Mouse (Mus musculus) olfactory bulb, adult 2 months (tissue): ENCODE data around the gene Smyd5. TPM values are rescaled to one million over a fixed set of nuclear protein-coding genes. Genes with fewer than 3 reads are reported as not detected.

Experiments
- H3K27ac ChIP-seq: fragments of 200-500 bp; 2 replicates; pipeline ENCODE4 v1.5.1; 2012; ENCODE audit warnings: low read depth, low read length; ENCODE audit not compliant: insufficient read depth
- H3K4me1 ChIP-seq: fragments of 200-500 bp; 2 replicates; pipeline ENCODE4 v1.6.1; 2012; ENCODE audit warnings: low read length; ENCODE audit not compliant: control insufficient read depth, insufficient read depth
- H3K4me3 ChIP-seq: fragments of 200-500 bp; 2 replicates; pipeline ENCODE4 v1.5.1; 2012; ENCODE audit warnings: mild to moderate bottlenecking, low read depth, low read length, moderate library complexity; ENCODE audit not compliant: insufficient read depth
- CTCF ChIP-seq: fragments of 200-500 bp; IDR thresholded peaks from 2 replicates; pipeline ENCODE4 v1.5.1; 2012; ENCODE audit warnings: low read depth, mild to moderate bottlenecking, low read length, moderate library complexity; ENCODE audit not compliant: insufficient read depth
- POLR2A ChIP-seq: fragments of 200-500 bp; IDR thresholded peaks from 2 replicates; pipeline ENCODE4 v1.6.1; 2012; ENCODE audit warnings: mild to moderate bottlenecking, low read depth, low read length, moderate library complexity; ENCODE audit not compliant: insufficient read depth
- WGBS: fragments of 180-500 bp; shearing (Covaris S2); methylation state at CpG from one replicate; pipeline ENCODE4 v1.1.7; 2018; 5-methylcytosine and 5-hydroxymethylcytosine counted together
- polyA plus RNA-seq: library from polyadenylated mRNA; stranded (reverse); fragments of >200 nt; gene quantifications from 2 replicates; pipeline ENCODE4 v1.2.4, GENCODE M21; 2012; ENCODE audit warnings: low replicate concordance; ENCODE audit not compliant: missing spikeins, insufficient read depth, insufficient read length

Gene Smyd5
- polyA plus RNA-seq, 1 experiment: not detected

DNA sequence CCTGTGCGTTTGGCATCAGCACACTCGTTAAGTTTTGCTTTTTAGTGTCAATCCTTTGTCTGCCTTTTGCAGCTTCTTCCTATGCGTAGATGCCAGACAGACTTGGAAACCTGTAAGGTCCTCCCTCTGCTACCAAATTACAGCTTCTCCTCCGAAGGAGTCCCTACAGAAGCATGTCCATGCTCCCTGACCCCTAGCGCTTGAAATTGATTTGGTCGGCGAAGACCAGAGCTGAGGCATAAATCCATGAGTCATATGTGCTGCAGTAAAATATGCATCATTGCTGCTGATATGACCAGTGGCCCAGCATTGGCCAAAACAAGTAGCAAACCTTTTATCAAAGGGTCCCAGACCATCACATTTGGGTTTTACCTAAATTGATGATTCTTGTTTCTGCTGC is 21.0 kb downstream of the Smyd5 start:
- no peaks in the 10 kb centered on the region; the same call in 1 of the 2 replicates for H3K4me1 ChIP-seq
- H3K4me3 ChIP-seq: peak overlapping the region; percentile 83
- no peak for TF ChIP-seq POLR2A
- no peak for TF ChIP-seq CTCF
- whole genome bisulfite sequencing: 4% methylated on average over 7 of the region's 7 CpGs
- H3K27ac ChIP-seq: no peak overlapping the region

DNA sequence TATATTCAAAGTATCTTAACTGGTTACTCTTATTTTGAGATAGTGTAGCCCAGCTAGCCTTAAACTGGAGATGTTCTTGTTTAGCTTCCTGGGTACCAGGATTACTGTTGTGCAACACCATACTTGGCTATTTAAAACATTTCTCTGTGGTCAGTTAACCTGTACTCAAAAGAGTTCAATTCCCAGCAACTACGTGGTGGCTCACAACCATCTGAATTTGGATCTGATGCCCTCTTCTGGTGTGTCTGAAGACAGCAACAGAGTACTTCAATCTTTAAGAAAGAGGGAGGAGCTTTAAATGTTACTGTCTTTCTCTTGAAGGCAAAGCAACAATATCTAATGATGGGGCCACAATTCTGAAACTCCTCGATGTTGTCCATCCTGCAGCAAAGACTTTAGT is 27.8 kb downstream of the Smyd5 start:
- Histone ChIP-seq H3K4me1 (no peaks in the 10 kb centered on the region), H3K4me3 (no peak overlapping the region), H3K27ac (no peak overlapping the region)
- 79% methylated on average over 2 of the region's 2 CpGs for WGBS
- no peak for TF ChIP-seq POLR2A
- no peak for TF ChIP-seq CTCF

DNA sequence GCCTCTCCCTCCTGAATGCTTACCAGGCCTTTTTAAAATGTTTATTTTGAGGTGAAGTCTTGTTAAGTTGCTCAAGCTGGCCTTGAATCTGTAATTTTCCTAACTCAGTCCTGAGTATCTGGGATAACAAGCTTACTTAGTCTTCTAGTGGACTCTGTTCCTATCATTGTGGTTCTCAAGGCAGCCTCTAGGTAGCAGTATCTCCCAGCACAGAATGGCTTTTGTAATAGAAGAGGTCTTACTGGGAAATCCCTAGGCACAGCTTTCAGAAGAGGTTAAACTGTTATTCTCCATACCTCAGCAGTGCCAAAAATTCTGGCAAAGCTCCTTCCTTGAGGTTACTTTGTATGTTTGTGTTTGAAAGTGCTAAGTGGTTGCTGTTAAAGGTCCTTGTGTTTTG is 33.6 kb downstream of the Smyd5 start:
- TF ChIP-seq POLR2A (no peak), CTCF (no peak)
- Histone ChIP-seq H3K27ac (no peak overlapping the region), H3K4me1 (no peaks in the 10 kb centered on the region; the same call in 1 of the 2 replicates), H3K4me3 (no peak overlapping the region)

DNA sequence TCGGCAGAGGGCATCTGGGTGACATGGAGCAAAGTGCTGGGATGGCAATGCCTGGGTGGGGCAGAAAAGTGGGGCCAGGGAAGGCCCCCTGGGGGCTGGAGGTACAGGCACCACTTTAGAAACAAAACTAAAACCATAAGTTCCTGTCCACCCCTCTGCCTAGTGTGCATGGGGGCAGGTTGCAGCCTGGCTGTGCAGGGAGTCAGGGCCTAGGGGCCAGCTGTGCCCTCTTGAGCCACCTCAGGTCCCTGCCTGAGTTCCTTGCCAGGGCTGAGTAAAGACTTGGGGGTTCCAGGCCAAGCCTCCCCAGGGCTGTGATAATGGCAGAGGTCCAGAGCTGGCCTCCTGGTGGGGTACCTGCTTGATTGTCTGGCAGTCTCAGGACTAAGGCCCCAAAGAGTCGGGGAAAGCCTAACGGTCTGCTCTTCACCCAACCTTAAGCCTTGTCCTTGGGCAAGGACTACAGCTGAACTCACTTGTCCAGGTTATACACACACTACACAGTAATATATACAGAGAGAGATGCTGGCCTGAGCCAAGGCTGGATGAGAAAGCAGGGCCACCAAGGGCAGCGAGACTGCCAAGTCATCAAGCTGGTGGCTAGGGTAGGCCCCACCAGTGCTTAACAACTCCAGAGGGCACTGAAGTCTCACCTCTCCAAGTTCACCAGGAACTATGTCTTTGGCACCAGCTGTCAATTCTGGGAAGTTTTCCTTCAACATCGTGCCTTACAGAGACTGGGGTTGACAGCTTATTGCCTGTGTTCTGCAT is 38.1 kb downstream of the Smyd5 start:
- H3K27ac ChIP-seq: no peak overlapping the region
- WGBS: 71% methylated on average over 5 of the region's 5 CpGs
- TF ChIP-seq POLR2A (no peak), CTCF (no peak)

DNA sequence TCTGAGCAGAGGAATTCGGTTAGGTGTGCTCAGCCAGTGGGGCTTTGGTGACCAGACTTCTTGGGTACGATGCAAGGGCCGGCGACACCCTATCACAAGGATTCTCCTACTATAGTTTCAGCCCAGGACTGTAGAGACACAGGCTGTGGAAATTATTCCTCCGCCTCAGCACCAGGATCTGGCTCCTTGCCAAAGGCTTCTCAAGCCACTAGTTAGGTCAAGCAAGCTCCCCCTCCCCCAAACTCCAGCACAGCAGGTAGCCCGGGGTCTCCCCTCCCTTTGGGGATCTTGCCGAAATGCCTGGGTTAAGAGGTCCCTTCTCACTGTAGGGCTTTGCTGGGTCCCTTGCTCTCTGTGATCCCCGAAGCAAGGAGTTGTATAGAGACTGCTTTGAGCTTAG is 40.2 kb downstream of the Smyd5 start:
- WGBS: 49% methylated on average over 8 of the region's 8 CpGs
- H3K27ac ChIP-seq: no peak overlapping the region
- H3K4me3 ChIP-seq: no peak overlapping the region
- TF ChIP-seq CTCF (no peak), POLR2A (no peak)
- peaks cover 4% of the 10 kb centered on the region for H3K4me1 ChIP-seq

More for the DNA sequence above, 38.1 kb downstream of the Smyd5 start:
- H3K4me1 ChIP-seq: peaks cover 4% of the 10 kb centered on the region
- no peak overlapping the region for H3K4me3 ChIP-seq

DNA sequence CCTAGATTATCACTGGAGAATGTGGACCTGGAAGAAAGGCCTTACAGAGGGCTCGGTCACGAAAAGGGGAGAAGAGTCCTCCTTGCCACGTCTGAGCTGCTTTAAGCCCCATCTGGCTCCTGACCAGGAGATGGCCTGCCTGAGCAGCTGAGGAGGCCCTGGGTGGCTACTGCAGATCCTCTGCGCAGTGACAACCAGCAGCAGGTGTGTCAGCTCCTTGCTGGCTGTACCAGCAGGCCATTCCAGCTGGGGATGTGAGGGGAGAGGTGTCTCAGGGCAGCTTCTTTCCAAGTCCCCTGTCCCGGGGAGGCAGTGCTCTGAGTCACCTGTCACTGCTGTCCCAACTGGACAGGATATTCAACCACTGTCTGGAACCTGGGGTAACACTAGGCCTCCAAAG is 40.8 kb downstream of the Smyd5 start:
- no peak overlapping the region for H3K27ac ChIP-seq
- peaks cover 4% of the 10 kb centered on the region for H3K4me1 ChIP-seq
- no peak overlapping the region for H3K4me3 ChIP-seq
- TF ChIP-seq POLR2A: no peak
- no peak for TF ChIP-seq CTCF
- 71% methylated on average over 5 of the region's 5 CpGs for WGBS

DNA sequence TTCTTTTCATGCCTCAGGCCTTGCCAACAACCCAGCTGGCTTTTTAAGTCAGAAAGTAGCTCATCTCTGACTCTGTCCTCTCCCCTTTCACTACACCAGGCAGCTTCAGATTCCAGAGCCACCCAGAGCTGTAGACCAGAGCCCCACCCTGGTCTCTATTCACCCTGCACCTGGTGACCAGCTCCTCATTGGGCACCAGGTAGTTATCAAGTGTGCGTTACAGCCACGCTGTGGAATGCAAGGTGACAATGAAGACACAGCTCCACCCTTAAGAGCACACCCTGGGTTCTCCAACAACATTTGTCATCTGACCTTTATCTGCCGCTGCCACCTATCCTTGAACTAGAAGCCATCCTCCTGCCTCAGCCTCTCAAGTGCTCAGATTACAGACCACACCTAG is 43.8 kb downstream of the Smyd5 start:
- peaks cover 11% of the 10 kb centered on the region for H3K4me1 ChIP-seq
- H3K4me3 ChIP-seq: no peak overlapping the region
- 95% methylated on average over 3 of the region's 3 CpGs for WGBS
- H3K27ac ChIP-seq: no peak overlapping the region
- TF ChIP-seq CTCF: no peak
- TF ChIP-seq POLR2A: no peak

DNA sequence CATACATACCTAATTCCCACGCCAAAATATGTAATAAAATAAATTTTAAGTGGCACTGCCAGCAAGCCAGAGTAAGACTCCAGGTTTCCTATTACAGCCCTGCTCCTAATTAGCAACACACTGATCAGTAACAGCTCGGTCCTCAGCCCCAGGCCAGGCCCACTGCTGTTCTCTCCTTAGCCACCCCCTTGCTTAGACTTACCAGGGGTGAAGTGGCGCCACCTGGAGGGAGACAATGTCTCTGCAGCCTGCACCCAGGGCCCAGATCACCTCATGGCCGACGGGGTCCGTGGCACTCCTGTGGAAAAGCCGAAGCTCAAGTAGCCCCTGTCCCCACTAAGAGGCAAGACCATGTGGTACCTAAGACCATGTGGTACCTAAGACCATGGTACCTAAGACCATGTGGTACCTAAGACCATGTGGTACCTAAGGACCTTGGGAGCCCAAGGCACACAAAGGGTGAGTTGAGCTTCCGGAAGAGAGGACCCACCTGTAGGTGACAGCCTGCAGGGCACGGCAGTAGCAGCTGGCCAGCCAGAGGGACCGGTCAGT is 45.7 kb downstream of the Smyd5 start:
- Histone ChIP-seq H3K4me3 (no peak overlapping the region), H3K4me1 (peaks cover 13% of the 10 kb centered on the region), H3K27ac (no peak overlapping the region)
- WGBS: 50% methylated on average over 10 of the region's 10 CpGs
- TF ChIP-seq CTCF (peak; percentile 59), POLR2A (no peak)

DNA sequence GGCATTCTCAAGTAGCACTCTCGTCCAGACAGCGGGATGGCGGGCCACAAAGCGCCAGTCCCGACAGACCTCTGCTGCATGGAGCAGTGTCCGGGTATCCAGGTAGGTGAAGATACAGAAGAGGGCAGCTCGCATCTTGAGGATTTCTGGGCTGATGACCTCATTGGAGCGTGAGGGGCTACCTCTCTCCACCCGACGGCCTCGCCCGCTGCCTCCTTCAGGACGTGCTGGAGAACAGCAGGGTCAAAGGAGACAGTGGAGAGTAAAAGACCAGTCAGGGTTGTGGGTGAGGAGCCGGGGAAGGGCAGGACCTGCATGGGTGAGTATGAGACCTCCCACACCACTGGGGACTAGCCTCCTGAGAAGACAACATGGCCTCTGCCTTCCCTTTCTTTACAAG is 46.6 kb downstream of the Smyd5 start:
- no peak for TF ChIP-seq CTCF
- TF ChIP-seq POLR2A: no peak
- Histone ChIP-seq H3K4me3 (no peak overlapping the region), H3K27ac (no peak overlapping the region), H3K4me1 (peaks cover 13% of the 10 kb centered on the region)
- WGBS: 65% methylated on average over 14 of the region's 14 CpGs

DNA sequence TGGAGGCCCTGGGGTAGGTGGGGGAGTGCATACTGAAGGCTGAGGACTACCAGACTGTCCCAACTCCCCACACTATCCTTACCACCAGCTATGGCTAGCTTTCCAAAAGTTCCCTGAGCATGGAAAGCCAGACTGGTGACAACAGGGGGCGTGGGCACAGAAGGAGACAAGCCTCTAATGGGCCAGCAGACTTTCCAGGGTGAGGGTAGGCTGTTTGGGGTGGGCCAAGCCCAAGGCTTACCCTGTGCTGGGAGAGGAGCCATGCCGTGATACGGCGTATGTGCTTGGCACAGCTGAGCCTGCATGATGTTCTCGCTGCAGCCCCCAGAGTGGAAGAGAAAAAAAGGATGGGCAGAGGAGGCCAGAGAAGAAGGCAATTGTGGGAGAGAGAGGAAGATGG is 48.2 kb downstream of the Smyd5 start:
- 82% methylated on average over 5 of the region's 5 CpGs for WGBS

More for the DNA sequence above, 48.2 kb downstream of the Smyd5 start:
- Histone ChIP-seq H3K27ac (no peak overlapping the region), H3K4me1 (peaks cover 26% of the 10 kb centered on the region), H3K4me3 (no peak overlapping the region)
- no peak for TF ChIP-seq CTCF
- TF ChIP-seq POLR2A: no peak
